ENCODE assay signal across 7 mouse cellular contexts in genomic region chr13:105266746-105267145, GRCm38 (mm10). TPM values are rescaled to one million over a fixed set of nuclear protein-coding genes. Genes with fewer than 3 reads are reported as not detected.
DNase-seq lines count a peak whose midpoint lies in the region; ATAC-seq lines count a peak whose summit lies in the region.

No protein-coding gene starts in this region.

- intact Hi-C loops in left cerebral cortex, postnatal 25 days (cut with DNase I), result loop anchor here (1.0 to 10.0 kb wide), 3 partner anchors 111 to 1648 kb away; no protein-coding TSS in a partner anchor

- WGBS in neural tube, embryonic 11.5 days, result 74% methylated on average over 3 of the region's 3 CpGs
- WGBS in neural tube, embryonic 15.5 days, result 65% methylated on average over 3 of the region's 3 CpGs
- 58% methylated on average over 3 of the region's 3 CpGs for WGBS in hindbrain, embryonic 16.5 days

- no peak overlapping the region for H3K4me2 ChIP-seq in neural tube, embryonic 11.5 days (ENCODE audit: low read depth)
- H3K4me2 ChIP-seq in neural tube, embryonic 15.5 days, result no peak overlapping the region
- no peak overlapping the region for H3K4me2 ChIP-seq in hindbrain, embryonic 16.5 days (ENCODE audit: low read length)

- no peaks in the 10 kb centered on the region for H3K36me3 ChIP-seq in neural tube, embryonic 11.5 days (ENCODE audit: control insufficient read depth, insufficient read depth, low read length)
- peaks cover 7% of the 10 kb centered on the region; the same call in 1 of the 2 replicates for H3K36me3 ChIP-seq in neural tube, embryonic 15.5 days
- peaks cover 9% of the 10 kb centered on the region; the same call in 1 of the 2 replicates for H3K36me3 ChIP-seq in hindbrain, embryonic 16.5 days (ENCODE audit: control insufficient read depth, insufficient read depth, low read length)

- H3K4me3 ChIP-seq in neural tube, embryonic 11.5 days (ENCODE audit: low read depth, low read length), result no peak overlapping the region
- no peak overlapping the region for H3K4me3 ChIP-seq in neural tube, embryonic 15.5 days (replicated peaks)
- H3K4me3 ChIP-seq in hindbrain, embryonic 16.5 days (ENCODE audit: low read length), result no peak overlapping the region

- DNase-seq in neural tube, embryonic 11.5 days (ENCODE audit: low spot score), result peak; percentile 33
- DNase-seq in adipocyte (ENCODE audit: low spot score), result peak; percentile 32
- peak; percentile 36 for DNase-seq in embryo, embryonic 11.5 days (ENCODE audit: low read depth, low spot score)
- DNase-seq in left cerebral cortex, postnatal 25 days (ENCODE audit: low spot score in 2 of 2), result peak; percentile 76 to 86
- DNase-seq in retina, postnatal 7 days (ENCODE audit: low read depth, low spot score), result peak; percentile 32

- H3K9ac ChIP-seq in neural tube, embryonic 11.5 days (ENCODE audit: low read length), result no peak overlapping the region
- H3K9ac ChIP-seq in neural tube, embryonic 15.5 days (replicated peaks), result no peak overlapping the region
- H3K9ac ChIP-seq in hindbrain, embryonic 16.5 days (ENCODE audit: low read depth, low read length), result no peak overlapping the region

- no peak overlapping the region for H3K27ac ChIP-seq in neural tube, embryonic 11.5 days (ENCODE audit: low read depth, low read length)
- no peak overlapping the region for H3K27ac ChIP-seq in neural tube, embryonic 15.5 days (replicated peaks)
- H3K27ac ChIP-seq in hindbrain, embryonic 16.5 days (ENCODE audit: low read depth, low read length), result no peak overlapping the region

- no peaks in the 10 kb centered on the region for H3K9me3 ChIP-seq in neural tube, embryonic 11.5 days (ENCODE audit: control insufficient read depth, low read length)
- no peaks in the 10 kb centered on the region for H3K9me3 ChIP-seq in neural tube, embryonic 15.5 days (replicated peaks)
- H3K9me3 ChIP-seq in hindbrain, embryonic 16.5 days (ENCODE audit: control insufficient read depth, low read length), result no peaks in the 10 kb centered on the region

- H3K27me3 ChIP-seq in neural tube, embryonic 11.5 days (ENCODE audit: control insufficient read depth, insufficient read depth, low read length), result no peaks in the 10 kb centered on the region
- H3K27me3 ChIP-seq in neural tube, embryonic 15.5 days (replicated peaks), result no peaks in the 10 kb centered on the region
- H3K27me3 ChIP-seq in hindbrain, embryonic 16.5 days (replicated peaks; ENCODE audit: control insufficient read depth, insufficient read depth, low read length), result no peaks in the 10 kb centered on the region

- ATAC-seq in neural tube, embryonic 11.5 days (ENCODE audit: insufficient read depth, low FRiP score, low TSS enrichment), result no peak; the same call in 1 of the 2 replicates
- no peak for ATAC-seq in neural tube, embryonic 15.5 days (ENCODE audit: low FRiP score)
- 0 out of 2 replicates have a peak, but pooled peaks have one; percentile 52 for ATAC-seq in hindbrain, embryonic 16.5 days

- no peaks in the 10 kb centered on the region for H3K4me1 ChIP-seq in neural tube, embryonic 11.5 days (ENCODE audit: control insufficient read depth, insufficient read depth, low read length)
- H3K4me1 ChIP-seq in neural tube, embryonic 15.5 days, result no peaks in the 10 kb centered on the region
- no peaks in the 10 kb centered on the region for H3K4me1 ChIP-seq in hindbrain, embryonic 16.5 days (ENCODE audit: control insufficient read depth, insufficient read depth, low read depth, low read length)

RNA-seq across cellular contexts. Expression of gene Rnf180, which starts 27.9 kb away (rescaled TPM):
- 7.0 and 9.4 TPM in 2 replicates for polyA plus RNA-seq in neural tube, embryonic 11.5 days (2014; fragmentation: Nextera tagmentation; extraction: Ambion mirVana)
- polyA plus RNA-seq in neural tube, embryonic 15.5 days (2015; fragmentation: Nextera tagmentation; extraction: Ambion mirVana), result 26.2 and 30.1 TPM in 2 replicates
- polyA plus RNA-seq in hindbrain, embryonic 16.5 days (2015; fragmentation: Nextera tagmentation; extraction: Ambion mirVana), result 40.0 and 42.0 TPM in 2 replicates
- total RNA-seq in left cerebral cortex, postnatal 25 days (2021), result 10 to 100 TPM; 17.4 to 22.2 TPM
